Mouse (Mus musculus) limb, embryonic 14.5 days (tissue): ENCODE data around the gene Tnfrsf19. TPM values are rescaled to one million over a fixed set of nuclear protein-coding genes. Genes with fewer than 3 reads are reported as not detected.

ENCODE experiments used
- ATAC-seq: fragments of 200-750 bp; cut with Nextera tagmentation; 2 replicates; pipeline ENCODE4 v1.8.0; 2017; ENCODE audit warnings: low read depth, moderate number of reproducible peaks, moderate TSS enrichment; ENCODE audit not compliant: low FRiP score
- DNase-seq: peaks from one replicate; pipeline ENCODE4 v3.0.0-alpha.2; 2015; ENCODE audit warnings: low spot score
- H3K27ac ChIP-seq: fragments of 300-500 bp; sonication (generic); replicated peaks from 2 replicates; pipeline ENCODE4 v1.5.1; 2014; ENCODE audit warnings: low read depth, mild to moderate bottlenecking, low read length, moderate library complexity, mixed read lengths
- H3K27me3 ChIP-seq: fragments of 300-500 bp; sonication (generic); 2 replicates; pipeline ENCODE4 v1.6.1; 2014; ENCODE audit warnings: low read length, mixed read lengths; ENCODE audit not compliant: control insufficient read depth, insufficient read depth
- H3K36me3 ChIP-seq: fragments of 300-500 bp; sonication (generic); 2 replicates; pipeline ENCODE4 v1.6.1; 2014; ENCODE audit warnings: mild to moderate bottlenecking, low read length, moderate library complexity, mixed read lengths; ENCODE audit not compliant: control insufficient read depth, insufficient read depth
- H3K4me1 ChIP-seq: fragments of 300-500 bp; sonication (generic); 2 replicates; pipeline ENCODE4 v1.6.1; 2014; ENCODE audit warnings: antibody characterized with exemption, low read length, mixed read lengths; ENCODE audit not compliant: control insufficient read depth, insufficient read depth
- H3K4me2 ChIP-seq: fragments of 300-500 bp; sonication (generic); replicated peaks from 2 replicates; pipeline ENCODE4 v1.6.1; 2014; ENCODE audit warnings: low read depth, mild to moderate bottlenecking, low read length, moderate library complexity; ENCODE audit not compliant: severe bottlenecking
- H3K4me3 ChIP-seq: fragments of 300-500 bp; sonication (generic); replicated peaks from 2 replicates; pipeline ENCODE4 v1.5.1; 2014; ENCODE audit warnings: low read length
- H3K9ac ChIP-seq: fragments of 300-500 bp; sonication (generic); 2 replicates; pipeline ENCODE4 v1.6.1; 2014; ENCODE audit warnings: mild to moderate bottlenecking, low read depth, low read length, moderate library complexity; ENCODE audit not compliant: severe bottlenecking
- H3K9me3 ChIP-seq: fragments of 300-500 bp; sonication (generic); 2 replicates; pipeline ENCODE4 v1.6.1; 2016; ENCODE audit warnings: low read length; ENCODE audit not compliant: control insufficient read depth
- POLR2A ChIP-seq: fragments of 200-500 bp; IDR thresholded peaks from 2 replicates; pipeline ENCODE4 v1.8.0; 2012; ENCODE audit warnings: inconsistent platforms, mild to moderate bottlenecking, moderate library complexity, borderline replicate concordance; ENCODE audit not compliant: insufficient read depth, insufficient read length; ENCODE audit errors: extremely low read depth
- WGBS: fragments of 180-500 bp; shearing (Covaris S2); extraction: QIAGEN DNeasy Blood & Tissue Kit; methylation state at CpG from one replicate; pipeline ENCODE4 v1.1.7; 2014; 5-methylcytosine and 5-hydroxymethylcytosine counted together
- polyA plus RNA-seq, 2 experiments: library from polyadenylated mRNA; depleted of rRNA in 1 of 2; stranded (reverse) in 1 of 2; unstranded in 1 of 2; fragments of >200 nt; fragmentation: Nextera tagmentation in 1 of 2; extraction: Ambion mirVana in 1 of 2; gene quantifications; 2 replicates each; pipeline versions ENCODE4 v1.2.1 to v1.2.3; 2012 to 2014

Tnfrsf19 gene
- 37.5 and 38.6 TPM in 2 replicates for polyA plus RNA-seq (2012; rRNA removed)
- polyA plus RNA-seq (2014; fragmentation: Nextera tagmentation; extraction: Ambion mirVana): 78.7 and 79.5 TPM in 2 replicates

DNA sequence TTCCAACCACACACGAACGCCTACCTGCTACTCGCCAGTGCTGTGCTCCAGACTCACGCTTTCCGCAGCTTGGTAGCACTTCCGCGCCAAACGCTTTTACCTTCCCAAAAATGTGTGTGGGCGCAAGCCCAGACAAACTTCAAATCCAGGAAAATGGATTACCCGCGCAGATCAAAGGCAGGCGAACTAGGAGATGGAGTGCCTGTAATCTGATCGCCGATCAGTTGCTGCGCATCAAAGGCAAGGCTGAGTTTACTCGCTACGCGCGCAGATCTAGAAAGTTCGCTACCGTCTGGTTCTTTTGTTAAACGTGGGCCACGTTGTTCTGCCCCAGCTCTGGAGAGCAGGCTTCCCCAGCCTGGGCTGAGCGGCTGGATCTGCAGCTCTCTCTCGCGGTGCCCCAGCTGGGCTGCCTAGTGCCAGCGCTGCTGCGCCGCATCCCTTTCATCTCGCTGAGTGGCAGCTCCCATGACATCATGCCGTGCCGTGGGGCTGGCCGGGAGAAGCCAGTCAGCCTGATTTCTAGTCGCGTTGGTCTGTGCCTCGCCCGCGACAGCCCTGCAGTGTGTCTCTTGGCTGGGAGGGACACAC is at the start of gene Tnfrsf19:
Tnfrsf19 (minus strand) TSS at position 400 of the 591 bp plus-strand sequence.
- Histone ChIP-seq H3K4me3 (peak within 1 kb of the TSS; percentile 50), H3K27ac (peak within 1 kb of the TSS; percentile 84), H3K9ac (peak within 1 kb of the TSS; percentile 67), H3K27me3 (no peaks in the 10 kb centered on the region), H3K36me3 (no peaks in the 10 kb centered on the region), H3K9me3 (no peaks in the 10 kb centered on the region), H3K4me2 (peak within 1 kb of the TSS; percentile 95), H3K4me1 (peaks cover 17% of the 10 kb centered on the region)
- DNase-seq (peak; percentile 81), ATAC-seq (peak; percentile 85)
- under 1% methylated on average over 38 of the region's 38 CpGs for WGBS
- 0 out of 2 replicates have a peak, but pooled peaks have one; percentile 41 for TF ChIP-seq POLR2A

GRCm38 (mm10) chr14:61092073-61092472 is 45.8 kb upstream of the Tnfrsf19 start:
- no peak for DNase-seq
- no peak for ATAC-seq
- no peaks in the 10 kb centered on the region for H3K4me1 ChIP-seq
- no peak overlapping the region for H3K4me3 ChIP-seq
- no peaks in the 10 kb centered on the region for H3K9me3 ChIP-seq
- no peak overlapping the region for H3K9ac ChIP-seq
- no peak overlapping the region for H3K4me2 ChIP-seq
- WGBS: 73% methylated on average over 3 of the region's 3 CpGs
- H3K27ac ChIP-seq: no peak overlapping the region
- H3K27me3 ChIP-seq: no peaks in the 10 kb centered on the region
- H3K36me3 ChIP-seq: no peaks in the 10 kb centered on the region
- TF ChIP-seq POLR2A: no peak

DNA sequence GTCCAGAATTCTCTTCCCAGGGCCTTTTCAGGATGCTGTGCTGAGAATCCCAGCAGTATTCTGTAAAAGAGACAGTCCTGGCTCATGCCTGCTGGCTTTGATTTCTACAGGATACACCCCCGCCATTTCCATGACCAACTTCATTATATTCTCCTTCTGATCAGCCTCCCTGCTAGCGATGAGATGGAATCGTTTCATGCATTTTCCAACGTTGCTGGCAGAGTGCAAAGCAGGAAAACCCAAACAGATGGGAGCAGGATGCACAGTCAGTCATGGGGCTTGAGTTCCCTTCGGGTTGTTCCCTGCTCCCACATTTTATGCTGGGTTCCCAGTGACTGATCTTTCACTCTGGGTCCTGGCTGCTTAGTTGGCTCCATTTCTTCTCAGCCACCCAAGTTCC is 44.7 kb upstream of the Tnfrsf19 start:
- no peaks in the 10 kb centered on the region for H3K4me1 ChIP-seq
- no peak overlapping the region for H3K9ac ChIP-seq
- H3K9me3 ChIP-seq: no peaks in the 10 kb centered on the region
- no peak for TF ChIP-seq POLR2A
- H3K27me3 ChIP-seq: no peaks in the 10 kb centered on the region
- ATAC-seq (no peak), DNase-seq (no peak)
- no peak overlapping the region for H3K4me2 ChIP-seq
- no peaks in the 10 kb centered on the region for H3K36me3 ChIP-seq
- WGBS: 72% methylated on average over 5 of the region's 5 CpGs
- no peak overlapping the region for H3K27ac ChIP-seq
- no peak overlapping the region for H3K4me3 ChIP-seq

GRCm38 (mm10) chr14:61088187-61088586 is 41.9 kb upstream of the Tnfrsf19 start:
- TF ChIP-seq POLR2A: no peak
- no peaks in the 10 kb centered on the region for H3K4me1 ChIP-seq
- no peaks in the 10 kb centered on the region for H3K27me3 ChIP-seq
- DNase-seq: no peak
- no peaks in the 10 kb centered on the region for H3K36me3 ChIP-seq
- H3K27ac ChIP-seq: no peak overlapping the region
- WGBS: 66% methylated on average over 8 of the region's 8 CpGs
- H3K9me3 ChIP-seq: no peaks in the 10 kb centered on the region
- H3K9ac ChIP-seq: no peak overlapping the region
- no peak overlapping the region for H3K4me3 ChIP-seq
- H3K4me2 ChIP-seq: no peak overlapping the region
- no peak for ATAC-seq

DNA sequence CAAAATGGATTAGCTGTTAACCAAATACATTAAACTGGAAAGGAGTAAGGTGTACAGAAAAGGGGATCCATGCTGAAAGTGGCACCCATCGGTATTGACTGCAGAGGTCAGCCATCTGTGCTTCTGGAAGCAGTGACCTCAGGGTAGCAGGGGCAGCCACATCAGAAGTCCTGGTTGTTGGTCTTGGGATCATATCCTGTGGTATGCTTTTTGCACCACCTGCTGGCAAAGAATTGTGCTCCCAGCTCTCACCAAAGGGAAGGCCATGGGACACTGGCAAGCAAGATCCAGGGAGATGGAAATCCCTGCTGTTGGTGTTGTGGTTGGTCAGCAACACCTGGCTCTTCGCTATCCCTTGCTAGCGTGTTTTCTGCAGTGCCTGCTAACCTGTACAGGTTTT is 39.0 kb upstream of the Tnfrsf19 start:
- 58% methylated on average over 3 of the region's 3 CpGs for WGBS
- TF ChIP-seq POLR2A: no peak
- H3K36me3 ChIP-seq: no peaks in the 10 kb centered on the region
- H3K27me3 ChIP-seq: no peaks in the 10 kb centered on the region
- H3K27ac ChIP-seq: no peak overlapping the region
- DNase-seq: peak; percentile 16
- no peaks in the 10 kb centered on the region for H3K9me3 ChIP-seq
- no peak for ATAC-seq
- no peak overlapping the region for H3K4me2 ChIP-seq
- H3K4me1 ChIP-seq: no peaks in the 10 kb centered on the region
- H3K4me3 ChIP-seq: no peak overlapping the region
- no peak overlapping the region for H3K9ac ChIP-seq
